Mouse (Mus musculus) ES-Bruce4 (cell line): ENCODE measurements around the gene Ovca2.

Experiments used
- CTCF ChIP-seq: IDR thresholded peaks from one replicate; pipeline ENCODE4 v1.8.1; 2011; ENCODE audit warnings: low read depth, low read length
- EP300 ChIP-seq: IDR thresholded peaks from 2 replicates; pipeline ENCODE4 v1.6.1; 2011; ENCODE audit warnings: low read depth, low read length; ENCODE audit not compliant: insufficient read depth
- POLR2A ChIP-seq: IDR thresholded peaks from one replicate; pipeline ENCODE4 v1.8.1; 2011; ENCODE audit warnings: low read length; ENCODE audit not compliant: insufficient read depth

- no peak for TF ChIP-seq CTCF
- TF ChIP-seq POLR2A, result no peak
- no peak for TF ChIP-seq EP300
Measured at GRCm38 (mm10) chr11:75173799-75174165, 4.9 kb downstream of the Ovca2 start.
